Mouse (Mus musculus) T-helper 2 cell (primary cell): Measurements from ENCODE around the gene Hist1h2bh.
"Not testable (repeated sequence)": the region's sequence is repeated elsewhere in the genome, so short reads cannot be mapped to it uniquely, and the experiment has no call there.

Experiments used
- in situ Hi-C: fragments of 300-600 bp; cut with MboI, MseI; formaldehyde crosslinking; loops from one replicate; pipeline ENCODE4 v1.15.1; 2025; ENCODE audit warnings: high pct_unique_total_duplicates

The Hist1h2bh gene

GRCm38 (mm10) chr13:23552962-23553361 is 9.8 kb upstream of the Hist1h2bh start, which contains the start of gene Hist1h1d:
Hist1h1d (plus strand) TSS chr13:23553262.
- in situ Hi-C loops: no loop called here

GRCm38 (mm10) chr13:23551931-23552914 is 9.0 kb upstream of the Hist1h2bh start:
- in situ Hi-C loops: no loop called here

GRCm38 (mm10) chr13:23551146-23551834 is 8.1 kb upstream of the Hist1h2bh start, which contains the start of gene Hist1h4f:
Hist1h4f (minus strand) TSS chr13:23551648.
- in situ Hi-C loops: not testable (repeated sequence)

- in situ Hi-C loops: no loop called here
These were observed 7.6 kb upstream of the Hist1h2bh start for GRCm38 (mm10) chr13:23550761-23551145.

- in situ Hi-C loops: no loop called here
These were observed 3.5 kb upstream of the Hist1h2bh start for GRCm38 (mm10) chr13:23546694-23547093.

GRCm38 (mm10) chr13:23544787-23545120 is 1.6 kb upstream of the Hist1h2bh start:
- in situ Hi-C loops: not testable (repeated sequence)

- in situ Hi-C loops: no loop called here
These were observed 984 bp upstream of the Hist1h2bh start, which contains the start of gene Hist1h3f for GRCm38 (mm10) chr13:23543965-23544786. Hist1h3f (plus strand) TSS chr13:23544052.

- in situ Hi-C loops: not testable (repeated sequence)
These were observed 789 bp downstream of the Hist1h2bh start for GRCm38 (mm10) chr13:23542225-23542980.

GRCm38 (mm10) chr13:23541497-23541896 is 1.7 kb downstream of the Hist1h2bh start:
- in situ Hi-C loops: no loop called here

- in situ Hi-C loops: loop anchor here (10.0 kb wide), 1 partner anchor 1495 kb away; the partner anchor contains the start of genes Hist1h2ag, Hist1h2bj and Hist1h4i
These were observed 3.4 kb downstream of the Hist1h2bh start for GRCm38 (mm10) chr13:23539821-23540220.

- in situ Hi-C loops: loop anchor here (10.0 kb wide), 1 partner anchor 1493 kb away; the partner anchor contains the start of genes Hist1h2ag, Hist1h2bj and Hist1h4i
These were observed 4.9 kb downstream of the Hist1h2bh start for GRCm38 (mm10) chr13:23538249-23538648.

GRCm38 (mm10) chr13:23537006-23537710 is 6.0 kb downstream of the Hist1h2bh start:
- in situ Hi-C loops: loop anchor here (10.0 kb wide), 1 partner anchor 1492 kb away; the partner anchor contains the start of genes Hist1h2ag, Hist1h2bj and Hist1h4i

GRCm38 (mm10) chr13:23536076-23536822 is 6.9 kb downstream of the Hist1h2bh start:
- in situ Hi-C loops: loop anchor here (10.0 kb wide), 1 partner anchor 1491 kb away; the partner anchor contains the start of genes Hist1h2ag, Hist1h2bj and Hist1h4i

GRCm38 (mm10) chr13:23535137-23536075 is 7.8 kb downstream of the Hist1h2bh start, which contains the start of gene Hist1h3g:
Hist1h3g (plus strand) TSS chr13:23535422.
- in situ Hi-C loops: loop anchor here (10.0 kb wide), 1 partner anchor 1491 kb away; the partner anchor contains the start of genes Hist1h2ag, Hist1h2bj and Hist1h4i

- in situ Hi-C loops: loop anchor here (10.0 kb wide), 1 partner anchor 1490 kb away; the partner anchor contains the start of genes Hist1h2ag, Hist1h2bj and Hist1h4i
These were observed 8.6 kb downstream of the Hist1h2bh start for GRCm38 (mm10) chr13:23534368-23535131.

GRCm38 (mm10) chr13:23533560-23534367 is 9.4 kb downstream of the Hist1h2bh start, which contains the start of gene Hist1h2af:
Hist1h2af (plus strand) TSS chr13:23533906.
- in situ Hi-C loops: loop anchor here (10.0 kb wide), 1 partner anchor 1489 kb away; the partner anchor contains the start of genes Hist1h2ag, Hist1h2bj and Hist1h4i
